Mouse (Mus musculus): ENCODE data around the gene Paip2b. TPM values are rescaled to one million over a fixed set of nuclear protein-coding genes. Genes with fewer than 3 reads are reported as not detected.

Paip2b gene
- polyA plus RNA-seq (2012; ENCODE audit: insufficient read depth, low replicate concordance) = 4.1 TPM in 1 of 2 replicates, not detected in the other

GRCm38 (mm10) chr6:83831606-83832123 lies at the start of gene Paip2b:
Gene Paip2b (minus strand): TSS chr6:83831741.
- H3K4me1 ChIP-seq = peaks cover 32% of the 10 kb centered on the region
- H3K36me3 ChIP-seq (replicated peaks; ENCODE audit: low read length) = peaks cover 4% of the 10 kb centered on the region
- no peaks in the 10 kb centered on the region for H3K9me3 ChIP-seq
- TF ChIP-seq GATA1 (IDR thresholded peaks at IDR 0.05; ENCODE audit: borderline replicate concordance, low read length) = no peak
- H3K4me3 ChIP-seq (replicated peaks) = peak within 1 kb of the TSS; percentile 96
- peaks cover 2% of the 10 kb centered on the region for H3K27me3 ChIP-seq (replicated peaks)

GRCm38 (mm10) chr6:83879815-83880214 lies 48.3 kb upstream of the Paip2b start:
- H3K36me3 ChIP-seq (replicated peaks; ENCODE audit: low read length) = no peaks in the 10 kb centered on the region
- H3K4me1 ChIP-seq = peaks cover 10% of the 10 kb centered on the region
- TF ChIP-seq FLI1 (IDR thresholded peaks at IDR 0.05; ENCODE audit: low read length) = no peak
- TF ChIP-seq GATA1 (IDR thresholded peaks at IDR 0.05; ENCODE audit: borderline replicate concordance, low read length) = no peak
- H3K9me3 ChIP-seq = no peaks in the 10 kb centered on the region
- H3K27me3 ChIP-seq (replicated peaks) = peaks cover 5% of the 10 kb centered on the region
- H3K4me3 ChIP-seq (replicated peaks) = peak overlapping the region; percentile 33

GRCm38 (mm10) chr6:83867598-83868585 lies 36.4 kb upstream of the Paip2b start:
- no peak for TF ChIP-seq FLI1 (IDR thresholded peaks at IDR 0.05; ENCODE audit: low read length)
- TF ChIP-seq GATA1 (IDR thresholded peaks at IDR 0.05; ENCODE audit: borderline replicate concordance, low read length) = no peak
- Histone ChIP-seq H3K27me3 (replicated peaks) (peaks cover 4% of the 10 kb centered on the region), H3K4me3 (replicated peaks) (peak overlapping the region; percentile 93), H3K36me3 (replicated peaks; ENCODE audit: low read length) (no peaks in the 10 kb centered on the region), H3K4me1 (peaks cover 30% of the 10 kb centered on the region), H3K9me3 (peaks cover 4% of the 10 kb centered on the region; the same call in 1 of the 2 replicates)

- peaks cover 4% of the 10 kb centered on the region; the same call in 1 of the 2 replicates for H3K9me3 ChIP-seq
- peak within 1 kb of the TSS; percentile 93 for H3K4me3 ChIP-seq (replicated peaks)
- no peaks in the 10 kb centered on the region for H3K36me3 ChIP-seq (replicated peaks; ENCODE audit: low read length)
- TF ChIP-seq FLI1 (IDR thresholded peaks at IDR 0.05; ENCODE audit: low read length) (no peak), GATA1 (IDR thresholded peaks at IDR 0.05; ENCODE audit: borderline replicate concordance, low read length) (no peak)
- peaks cover 27% of the 10 kb centered on the region for H3K4me1 ChIP-seq
- peaks cover 4% of the 10 kb centered on the region for H3K27me3 ChIP-seq (replicated peaks)
Observed at GRCm38 (mm10) chr6:83866954-83867597, 35.5 kb upstream of the Paip2b start, which contains the start of gene Zfp638. Gene Zfp638 (plus strand): TSS chr6:83867109.

- Histone ChIP-seq H3K27me3 (replicated peaks) (peaks cover 4% of the 10 kb centered on the region), H3K4me3 (replicated peaks) (peak overlapping the region; percentile 93), H3K9me3 (peaks cover 4% of the 10 kb centered on the region; the same call in 1 of the 2 replicates), H3K4me1 (peaks cover 27% of the 10 kb centered on the region), H3K36me3 (replicated peaks; ENCODE audit: low read length) (no peaks in the 10 kb centered on the region)
- no peak for TF ChIP-seq FLI1 (IDR thresholded peaks at IDR 0.05; ENCODE audit: low read length)
- no peak for TF ChIP-seq GATA1 (IDR thresholded peaks at IDR 0.05; ENCODE audit: borderline replicate concordance, low read length)
Observed at GRCm38 (mm10) chr6:83866423-83866822, 34.9 kb upstream of the Paip2b start.

- no peak overlapping the region for H3K4me3 ChIP-seq (replicated peaks)
- H3K36me3 ChIP-seq (replicated peaks; ENCODE audit: low read length) = no peaks in the 10 kb centered on the region
- TF ChIP-seq FLI1 (IDR thresholded peaks at IDR 0.05; ENCODE audit: low read length) = no peak
- no peak for TF ChIP-seq GATA1 (IDR thresholded peaks at IDR 0.05; ENCODE audit: borderline replicate concordance, low read length)
- H3K9me3 ChIP-seq = no peaks in the 10 kb centered on the region
- peaks cover 4% of the 10 kb centered on the region for H3K27me3 ChIP-seq (replicated peaks)
- peaks cover 23% of the 10 kb centered on the region for H3K4me1 ChIP-seq
Observed at GRCm38 (mm10) chr6:83863538-83863937, 32.0 kb upstream of the Paip2b start.

- Histone ChIP-seq H3K4me1 (peaks cover 30% of the 10 kb centered on the region), H3K9me3 (peaks cover 2% of the 10 kb centered on the region), H3K27me3 (replicated peaks) (no peaks in the 10 kb centered on the region), H3K4me3 (replicated peaks) (no peak overlapping the region), H3K36me3 (replicated peaks; ENCODE audit: low read length) (no peaks in the 10 kb centered on the region)
- TF ChIP-seq GATA1 (IDR thresholded peaks at IDR 0.05; ENCODE audit: borderline replicate concordance, low read length) = no peak
- no peak for TF ChIP-seq FLI1 (IDR thresholded peaks at IDR 0.05; ENCODE audit: low read length)
Observed at GRCm38 (mm10) chr6:83860033-83860432, 28.5 kb upstream of the Paip2b start.

GRCm38 (mm10) chr6:83857476-83857875 lies 25.9 kb upstream of the Paip2b start:
- peaks cover 3% of the 10 kb centered on the region for H3K9me3 ChIP-seq
- no peak overlapping the region for H3K4me3 ChIP-seq (replicated peaks)
- no peak for TF ChIP-seq GATA1 (IDR thresholded peaks at IDR 0.05; ENCODE audit: borderline replicate concordance, low read length)
- no peak for TF ChIP-seq FLI1 (IDR thresholded peaks at IDR 0.05; ENCODE audit: low read length)
- no peaks in the 10 kb centered on the region for H3K27me3 ChIP-seq (replicated peaks)
- peaks cover 37% of the 10 kb centered on the region for H3K4me1 ChIP-seq
- no peaks in the 10 kb centered on the region for H3K36me3 ChIP-seq (replicated peaks; ENCODE audit: low read length)

- Histone ChIP-seq H3K27me3 (replicated peaks) (peaks cover 10% of the 10 kb centered on the region), H3K36me3 (replicated peaks; ENCODE audit: low read length) (no peaks in the 10 kb centered on the region), H3K4me1 (peaks cover 10% of the 10 kb centered on the region), H3K9me3 (no peaks in the 10 kb centered on the region), H3K4me3 (replicated peaks) (no peak overlapping the region)
- no peak for TF ChIP-seq FLI1 (IDR thresholded peaks at IDR 0.05; ENCODE audit: low read length)
- TF ChIP-seq GATA1 (IDR thresholded peaks at IDR 0.05; ENCODE audit: borderline replicate concordance, low read length) = no peak
Observed at GRCm38 (mm10) chr6:83849446-83849845, 17.9 kb upstream of the Paip2b start.
